Mouse (Mus musculus): ENCODE data around the gene Tas2r136.

Tas2r136 gene

DNA sequence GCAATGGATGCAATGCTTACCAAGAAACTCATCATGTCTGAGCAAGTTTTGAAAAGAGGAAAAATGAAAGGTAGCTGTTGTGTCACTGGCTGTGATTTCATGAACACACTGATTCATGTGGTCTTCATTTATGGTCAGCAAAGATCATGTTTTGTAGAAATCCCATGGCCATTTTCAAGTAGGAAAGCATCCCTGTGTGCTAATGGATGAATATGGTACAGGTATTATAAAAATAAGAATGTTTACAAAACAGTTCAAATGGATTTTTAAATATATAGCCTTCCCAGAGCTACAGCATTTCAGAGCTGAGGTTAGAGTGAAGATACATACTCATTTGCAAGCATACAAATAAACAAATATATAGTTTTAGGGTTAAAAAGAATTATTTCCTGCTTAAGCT is at the start of gene Tas2r136:
Gene Tas2r136 (minus strand): TSS at position 101 of the 400 bp plus-strand sequence.
- DNase-seq (ENCODE audit: low spot score) = no peak

GRCm38 (mm10) chr6:132802518-132802917 is 24.6 kb upstream of the Tas2r136 start, which contains the start of gene Tas2r117:
TSS of gene Tas2r117 (plus strand) at chr6:132802818.
- no peak for DNase-seq (ENCODE audit: low spot score)

DNA sequence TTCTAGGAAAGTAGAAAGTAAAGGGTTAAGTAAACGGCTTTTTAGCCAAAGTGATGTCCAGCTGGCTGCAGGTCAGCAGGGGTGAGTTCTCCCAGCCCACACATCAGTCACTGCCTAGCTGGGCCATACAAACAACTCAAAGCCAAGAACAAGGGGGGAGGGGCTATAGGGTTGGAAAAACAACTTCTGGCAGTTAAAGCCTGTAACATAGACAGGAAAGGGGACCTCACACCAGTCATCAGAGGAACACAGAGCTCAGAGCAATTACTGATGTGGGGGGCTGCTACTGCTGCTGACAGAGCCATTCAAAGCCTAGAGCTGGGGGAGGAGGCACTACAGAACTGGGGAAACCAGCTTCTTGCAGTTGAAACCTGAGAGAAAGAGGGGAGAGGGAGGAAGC is 17.4 kb upstream of the Tas2r136 start:
- DNase-seq (ENCODE audit: low spot score) = no peak

DNA sequence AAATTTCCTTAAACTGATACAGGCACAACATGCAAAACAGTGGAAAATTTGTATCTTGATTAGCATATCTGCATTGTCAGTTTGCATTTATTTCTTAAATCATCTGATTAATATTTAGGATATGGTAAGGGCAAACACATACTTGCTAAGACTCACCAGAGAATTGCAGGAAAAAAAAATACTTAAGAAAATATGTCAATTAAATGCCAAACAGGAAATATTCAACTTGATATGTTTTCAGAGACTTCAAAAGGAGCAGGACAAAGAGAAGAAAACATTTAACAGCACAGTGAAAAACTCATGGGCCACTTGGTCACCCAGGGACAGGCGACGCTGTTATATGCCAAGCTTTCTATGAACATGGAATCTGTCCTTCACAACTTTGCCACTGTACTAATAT is 16.1 kb downstream of the Tas2r136 start, which contains the start of gene Tas2r102:
Gene Tas2r102 (plus strand): TSS at position 301 of the 400 bp plus-strand sequence.
- no peak for DNase-seq (ENCODE audit: low spot score)

GRCm38 (mm10) chr6:132754430-132754829 is 23.5 kb downstream of the Tas2r136 start, which contains the start of gene Tas2r124:
TSS of gene Tas2r124 (plus strand) at chr6:132754730.
- DNase-seq (ENCODE audit: low spot score) = no peak

DNA sequence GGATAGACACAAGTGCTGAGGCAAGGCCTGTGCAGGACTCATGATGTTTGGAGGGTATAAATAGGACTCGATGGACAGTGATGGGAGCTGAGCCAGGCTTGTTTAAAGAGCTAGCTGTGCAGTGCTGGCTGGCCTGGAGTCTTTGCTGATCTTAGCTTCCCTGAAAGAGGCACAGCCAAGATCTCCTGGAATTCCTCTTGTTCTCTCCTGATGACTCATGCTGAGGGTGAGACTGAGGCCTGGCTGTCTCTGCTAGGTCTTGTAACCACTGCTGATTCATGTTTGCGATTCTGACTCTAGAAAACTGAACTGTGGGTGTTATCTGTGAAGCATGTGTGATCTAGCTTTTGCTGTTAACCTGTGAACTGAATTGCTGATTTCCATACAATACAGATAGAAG is 27.8 kb downstream of the Tas2r136 start:
- DNase-seq (ENCODE audit: low spot score) = no peak

DNA sequence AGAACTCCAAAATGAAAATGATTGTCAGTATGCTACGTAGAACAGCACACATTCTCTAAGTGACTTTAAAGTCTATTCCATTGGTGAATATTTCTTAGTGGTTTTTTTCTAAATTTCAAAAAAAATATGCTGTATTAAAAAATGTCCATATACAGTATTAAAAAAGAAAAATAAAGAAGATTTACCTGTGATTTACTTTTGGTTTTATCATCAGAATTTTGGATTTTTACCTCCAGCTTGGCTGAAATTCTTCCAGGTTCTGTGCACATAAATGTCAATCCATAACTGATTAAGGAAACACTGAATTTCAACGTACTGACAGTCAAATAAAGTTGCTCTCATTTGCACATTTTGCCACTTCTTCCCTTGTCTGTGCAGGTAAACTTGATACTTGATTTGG is 40.0 kb downstream of the Tas2r136 start, which contains the start of gene Tas2r115:
Gene Tas2r115 (minus strand): TSS at position 101 of the 400 bp plus-strand sequence.
- DNase-seq (ENCODE audit: low spot score) = no peak

All from lung, postnatal 25 days (tissue).